Mouse (Mus musculus): ENCODE measurements around the gene Smarcc2. TPM values are rescaled to one million over a fixed set of nuclear protein-coding genes. Genes with fewer than 3 reads are reported as not detected.

Gene Smarcc2
- polyA plus RNA-seq, 1 experiment from 2014 or later = 23.5 TPM

DNA sequence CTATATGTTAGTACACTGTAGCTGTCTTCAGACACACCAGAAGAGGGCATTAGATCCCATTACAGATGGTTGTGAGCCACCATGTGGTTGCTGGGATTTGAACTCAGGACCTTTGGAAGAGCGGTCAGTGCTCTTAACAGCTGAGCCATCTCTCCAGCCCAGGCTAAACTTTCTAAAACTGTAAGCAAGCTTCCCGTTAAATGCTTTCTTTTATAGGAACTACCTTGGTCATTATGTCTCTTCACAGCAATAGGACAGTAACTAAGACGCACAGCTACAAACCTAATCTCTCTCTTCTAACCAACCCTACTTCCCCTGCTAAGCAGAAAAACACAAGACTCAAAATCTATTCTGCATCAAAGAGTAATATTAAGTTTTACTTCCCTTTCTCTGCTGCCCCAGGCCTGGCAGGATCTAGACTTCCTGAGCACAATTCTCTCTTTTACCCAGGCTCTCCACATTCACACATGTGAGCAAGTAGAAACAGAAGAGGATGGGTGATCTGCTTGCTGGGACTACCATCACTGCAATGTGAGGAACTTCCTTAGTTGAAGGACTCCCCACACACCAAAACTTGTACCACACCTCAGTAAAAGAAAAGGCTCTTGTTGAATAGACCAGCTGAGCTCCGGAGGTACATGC lies 76.7 kb downstream of the Smarcc2 start:
- Histone ChIP-seq H3K27ac (replicated peaks) (peak overlapping the region; percentile 76), H3K36me3 (replicated peaks) (no peaks in the 10 kb centered on the region), H3K4me2 (peak overlapping the region; percentile 66), H3K9me3 (replicated peaks) (no peaks in the 10 kb centered on the region), H3K27me3 (no peaks in the 10 kb centered on the region), H3K4me3 (replicated peaks) (peak overlapping the region; percentile 32), H3K9ac (0 out of 2 replicates have a peak overlapping the region, but pooled peaks have one; percentile 1), H3K4me1 (replicated peaks) (peaks cover 18% of the 10 kb centered on the region)
- ATAC-seq (ENCODE audit: insufficient read depth) = peak; percentile 29; the same call in 1 of the 2 replicates
- WGBS (ENCODE audit: insufficient replicate concordance) = 54% methylated on average over 4 of the region's 4 CpGs

GRCm38 (mm10) chr10:128536266-128536940 lies 77.4 kb downstream of the Smarcc2 start:
- peak overlapping the region; percentile 76 for H3K27ac ChIP-seq (replicated peaks)
- 13% methylated on average over 18 of the region's 18 CpGs for whole genome bisulfite sequencing (ENCODE audit: insufficient replicate concordance)
- no peaks in the 10 kb centered on the region for H3K36me3 ChIP-seq (replicated peaks)
- ATAC-seq (ENCODE audit: insufficient read depth) = peak; percentile 96
- no peaks in the 10 kb centered on the region for H3K27me3 ChIP-seq
- H3K4me2 ChIP-seq = peak overlapping the region; percentile 66
- H3K4me1 ChIP-seq (replicated peaks) = peaks cover 18% of the 10 kb centered on the region
- peak overlapping the region; percentile 32 for H3K4me3 ChIP-seq (replicated peaks)
- peak overlapping the region; percentile 23; the same call in 1 of the 2 replicates for H3K9ac ChIP-seq
- H3K9me3 ChIP-seq (replicated peaks) = no peaks in the 10 kb centered on the region

DNA sequence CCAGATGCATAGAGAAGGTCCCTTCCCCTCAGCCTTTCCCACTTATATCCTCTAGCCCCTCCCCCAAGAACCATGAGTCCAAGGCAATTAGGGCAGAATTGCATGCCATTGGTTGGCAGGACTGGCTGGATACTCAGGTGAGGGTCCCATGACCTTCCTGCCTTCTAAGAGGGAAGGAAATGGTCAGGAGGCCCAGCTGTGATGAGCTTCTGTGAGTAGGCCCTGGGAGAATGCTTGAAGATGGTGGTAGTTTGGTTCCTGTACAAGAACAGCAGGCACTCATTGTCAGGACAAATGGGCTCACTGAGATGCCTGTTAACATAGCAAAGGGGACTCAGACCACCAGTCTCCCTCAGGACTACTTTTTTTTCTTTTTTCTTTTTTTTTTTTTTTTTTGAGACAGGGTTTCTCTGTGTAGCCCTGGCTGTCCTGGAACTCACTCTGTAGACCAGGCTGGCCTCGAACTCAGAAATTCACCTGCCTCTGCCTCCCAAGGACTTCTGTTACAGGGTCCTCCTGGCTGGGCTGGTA lies 79.4 kb downstream of the Smarcc2 start:
- peaks cover 15% of the 10 kb centered on the region for H3K36me3 ChIP-seq (replicated peaks)
- no peak for ATAC-seq (ENCODE audit: insufficient read depth)
- H3K4me2 ChIP-seq = no peak overlapping the region
- H3K9ac ChIP-seq = no peak overlapping the region
- no peak overlapping the region for H3K4me3 ChIP-seq (replicated peaks)
- H3K27me3 ChIP-seq = no peaks in the 10 kb centered on the region
- 76% methylated on average over 1 of the region's 1 CpGs for WGBS (ENCODE audit: insufficient replicate concordance)
- no peaks in the 10 kb centered on the region for H3K9me3 ChIP-seq (replicated peaks)
- no peak overlapping the region for H3K27ac ChIP-seq (replicated peaks)
- peaks cover 18% of the 10 kb centered on the region for H3K4me1 ChIP-seq (replicated peaks)

Small RNA genes within 50 kb of the gene (microRNA-seq; reads per million reads assigned to microRNA genes)
- gene Mir6916 (not detected), gene Mir8105 (1.0 reads per million)

Other genes with a start within 250 kb of the Smarcc2 start
- gene Spryd4, start 247.4 kb upstream of the Smarcc2 start, polyA plus RNA-seq (2015; fragmentation: Nextera tagmentation; extraction: Ambion mirVana) = 26.2 and 29.0 TPM in 2 replicates
- gene Mip, start 233.4 kb upstream of the Smarcc2 start, polyA plus RNA-seq (2015; fragmentation: Nextera tagmentation; extraction: Ambion mirVana) = not detected in 2 replicates
- gene Timeless, start 227.2 kb upstream of the Smarcc2 start, polyA plus RNA-seq (2015; fragmentation: Nextera tagmentation; extraction: Ambion mirVana) = 24.4 and 26.2 TPM in 2 replicates
- gene Apon, start 205.2 kb upstream of the Smarcc2 start, polyA plus RNA-seq (2015; fragmentation: Nextera tagmentation; extraction: Ambion mirVana) = 1.1 and 1.3 TPM in 2 replicates
- 147 and 195 TPM in 2 replicates for gene Apof, start 190.6 kb upstream of the Smarcc2 start, polyA plus RNA-seq (2015; fragmentation: Nextera tagmentation; extraction: Ambion mirVana)
- gene Stat2, start 188.7 kb upstream of the Smarcc2 start, polyA plus RNA-seq (2015; fragmentation: Nextera tagmentation; extraction: Ambion mirVana) = 6.8 and 8.4 TPM in 2 replicates
- gene Il23a, start 160.5 kb upstream of the Smarcc2 start, polyA plus RNA-seq (2015; fragmentation: Nextera tagmentation; extraction: Ambion mirVana) = not detected in 2 replicates
- 12.9 and 14.3 TPM in 2 replicates for gene Pan2, start 155.9 kb upstream of the Smarcc2 start, polyA plus RNA-seq (2015; fragmentation: Nextera tagmentation; extraction: Ambion mirVana)
- gene Cnpy2, start 136.8 kb upstream of the Smarcc2 start, polyA plus RNA-seq (2015; fragmentation: Nextera tagmentation; extraction: Ambion mirVana) = 85.8 and 90.0 TPM in 2 replicates
- gene Cs, start 121.5 kb upstream of the Smarcc2 start, polyA plus RNA-seq (2015; fragmentation: Nextera tagmentation; extraction: Ambion mirVana) = 115 and 121 TPM in 2 replicates
- 4.6 and 5.2 TPM in 2 replicates for gene Coq10a, start 90.3 kb upstream of the Smarcc2 start, polyA plus RNA-seq (2015; fragmentation: Nextera tagmentation; extraction: Ambion mirVana)
- gene Ankrd52, start 82.1 kb upstream of the Smarcc2 start, polyA plus RNA-seq (2015; fragmentation: Nextera tagmentation; extraction: Ambion mirVana) = 4.9 and 5.6 TPM in 2 replicates
- 69.9 and 90.8 TPM in 2 replicates for gene Slc39a5, start 58.0 kb upstream of the Smarcc2 start, polyA plus RNA-seq (2015; fragmentation: Nextera tagmentation; extraction: Ambion mirVana)
- 35.3 and 37.5 TPM in 2 replicates for gene Nabp2, start 47.8 kb upstream of the Smarcc2 start, polyA plus RNA-seq (2015; fragmentation: Nextera tagmentation; extraction: Ambion mirVana)
- 8.5 and 9.6 TPM in 2 replicates for gene Rnf41, start 47.6 kb upstream of the Smarcc2 start, polyA plus RNA-seq (2015; fragmentation: Nextera tagmentation; extraction: Ambion mirVana)
- 483 and 484 TPM in 2 replicates for gene Myl6, start 34.9 kb downstream of the Smarcc2 start, polyA plus RNA-seq (2015; fragmentation: Nextera tagmentation; extraction: Ambion mirVana)
- 1.4 and 1.7 TPM in 2 replicates for gene Myl6b, start 39.4 kb downstream of the Smarcc2 start, polyA plus RNA-seq (2015; fragmentation: Nextera tagmentation; extraction: Ambion mirVana)
- gene Esyt1, start 66.6 kb downstream of the Smarcc2 start, polyA plus RNA-seq (2015; fragmentation: Nextera tagmentation; extraction: Ambion mirVana) = 11.8 and 12.6 TPM in 2 replicates
- gene Zc3h10, start 88.5 kb downstream of the Smarcc2 start, polyA plus RNA-seq (2015; fragmentation: Nextera tagmentation; extraction: Ambion mirVana) = 4.9 and 5.8 TPM in 2 replicates
- gene Rpl41, start 90.1 kb downstream of the Smarcc2 start, polyA plus RNA-seq (2015; fragmentation: Nextera tagmentation; extraction: Ambion mirVana) = 1,944 and 2,155 TPM in 2 replicates
- 118 and 119 TPM in 2 replicates for gene Pa2g4, start 106.7 kb downstream of the Smarcc2 start, polyA plus RNA-seq (2015; fragmentation: Nextera tagmentation; extraction: Ambion mirVana)
- 3.1 and 3.6 TPM in 2 replicates for gene Erbb3, start 130.4 kb downstream of the Smarcc2 start, polyA plus RNA-seq (2015; fragmentation: Nextera tagmentation; extraction: Ambion mirVana)
- gene Rps26, start 167.5 kb downstream of the Smarcc2 start, polyA plus RNA-seq (2015; fragmentation: Nextera tagmentation; extraction: Ambion mirVana) = 296 and 352 TPM in 2 replicates
- gene Ikzf4, start 186.7 kb downstream of the Smarcc2 start, polyA plus RNA-seq (2015; fragmentation: Nextera tagmentation; extraction: Ambion mirVana) = 0.12 TPM in 2 replicates
- 14.3 and 14.7 TPM in 2 replicates for gene Suox, start 214.8 kb downstream of the Smarcc2 start, polyA plus RNA-seq (2015; fragmentation: Nextera tagmentation; extraction: Ambion mirVana)
- 33.5 and 36.7 TPM in 2 replicates for gene Rab5b, start 237.0 kb downstream of the Smarcc2 start, polyA plus RNA-seq (2015; fragmentation: Nextera tagmentation; extraction: Ambion mirVana)
- gene Pmel, start 244.9 kb downstream of the Smarcc2 start, polyA plus RNA-seq (2015; fragmentation: Nextera tagmentation; extraction: Ambion mirVana) = 0.60 and 0.68 TPM in 2 replicates
- 53.7 and 56.6 TPM in 2 replicates for gene Cdk2, start 245.8 kb downstream of the Smarcc2 start, polyA plus RNA-seq (2015; fragmentation: Nextera tagmentation; extraction: Ambion mirVana)

All from liver, embryonic 15.5 days (tissue).